Mouse (Mus musculus): ENCODE measurements at regions not wholly inside any gene's neighbourhood (a gene's known extent, or its start where the extent isn't known, plus 50 kb on each side); places are given as distances from the start of the nearest gene placed in this dataset.

- DNase-seq (ENCODE audit: extremely low spot score in 1 of 2, low spot score in 1 of 2) = no peak
Measured at GRCm38 (mm10) chr17:68057264-68057663, 53.3 kb upstream of the Arhgap28 start.

DNA sequence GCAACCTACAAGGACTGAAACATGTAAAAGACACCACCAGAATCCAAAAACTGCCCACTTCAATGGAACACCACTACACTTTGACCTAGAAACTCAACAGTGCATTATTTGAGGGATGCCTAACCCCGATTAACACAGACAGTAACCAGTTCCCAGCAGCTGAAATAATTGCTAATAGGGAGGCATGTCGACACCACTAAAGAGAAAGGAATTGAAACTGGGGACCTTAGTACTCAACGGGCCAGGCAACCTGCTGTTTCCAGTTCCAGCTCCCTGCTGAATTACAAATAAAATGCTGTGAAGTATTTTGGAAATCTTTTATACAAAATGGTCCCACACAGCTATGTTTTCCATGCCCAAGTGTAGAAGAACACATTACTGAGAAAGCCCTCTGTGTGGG lies 56.5 kb upstream of the Arhgap28 start:
- DNase-seq (ENCODE audit: extremely low spot score in 1 of 2, low spot score in 1 of 2) = no peak

DNA sequence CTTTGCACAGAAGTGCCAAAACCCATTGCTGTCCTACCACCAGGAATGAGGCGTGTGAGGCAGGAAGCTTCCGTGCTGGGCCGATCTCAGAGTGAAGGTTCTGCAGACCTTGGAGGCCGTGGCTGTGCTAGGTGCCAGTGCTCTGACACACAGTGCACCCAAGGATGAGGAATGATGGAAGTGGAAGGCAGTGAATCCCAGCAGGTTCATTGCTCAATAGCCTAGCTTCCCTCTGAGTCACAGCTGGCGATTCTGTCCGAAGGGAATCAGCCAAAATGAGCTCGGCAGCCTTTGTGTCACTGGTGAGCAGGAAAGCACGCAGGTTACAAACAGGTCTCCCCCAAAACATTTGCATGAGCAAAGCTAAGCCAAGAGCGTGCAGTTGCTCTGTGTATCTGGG lies 61.8 kb upstream of the Arhgap28 start:
- no peak for DNase-seq (ENCODE audit: extremely low spot score in 1 of 2, low spot score in 1 of 2)

DNA sequence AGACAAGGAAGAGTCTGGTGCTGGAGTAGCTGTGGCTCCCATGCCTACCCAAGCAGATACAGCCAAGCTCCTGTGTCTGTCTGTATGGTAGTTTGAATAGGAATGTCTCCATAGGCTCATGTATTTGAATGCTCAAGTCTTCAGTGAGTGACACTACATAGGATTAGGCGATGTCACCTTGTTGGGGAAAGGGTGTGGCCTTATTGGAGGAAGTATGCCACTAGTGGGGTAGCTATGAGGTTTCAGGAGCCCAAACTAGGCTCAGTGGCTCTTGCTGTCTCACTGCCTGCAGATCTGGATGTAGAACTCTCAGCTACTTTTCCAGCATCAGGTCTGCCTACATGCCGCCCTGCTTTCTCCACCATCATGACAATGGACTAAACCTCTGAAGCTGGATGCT lies 62.3 kb upstream of the Arhgap28 start:
- no peak for DNase-seq (ENCODE audit: extremely low spot score in 1 of 2, low spot score in 1 of 2)

DNA sequence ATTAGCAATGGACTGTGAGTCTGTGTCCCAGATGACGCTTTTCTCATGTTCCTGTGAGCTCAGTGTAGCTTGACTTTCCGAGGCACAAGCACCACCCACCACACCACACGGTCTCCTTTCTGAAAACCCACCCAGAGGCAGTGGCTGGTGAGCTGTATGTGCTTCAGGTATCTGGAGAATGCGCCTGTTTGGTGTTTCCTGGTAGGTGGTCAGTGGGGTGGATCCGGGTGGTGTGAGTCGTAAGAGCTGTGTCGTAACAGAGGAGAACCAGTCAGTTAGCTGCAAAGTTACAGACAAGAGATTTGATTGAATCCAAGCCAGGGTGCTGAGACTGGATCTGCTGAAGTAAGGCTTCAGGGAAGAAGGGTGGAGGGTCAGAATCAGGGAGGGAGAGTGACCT lies 65.1 kb upstream of the Arhgap28 start:
- DNase-seq (ENCODE audit: extremely low spot score in 1 of 2, low spot score in 1 of 2) = no peak

GRCm38 (mm10) chr17:68069484-68069883 lies 65.6 kb upstream of the Arhgap28 start:
- DNase-seq (ENCODE audit: extremely low spot score in 1 of 2, low spot score in 1 of 2) = no peak

DNA sequence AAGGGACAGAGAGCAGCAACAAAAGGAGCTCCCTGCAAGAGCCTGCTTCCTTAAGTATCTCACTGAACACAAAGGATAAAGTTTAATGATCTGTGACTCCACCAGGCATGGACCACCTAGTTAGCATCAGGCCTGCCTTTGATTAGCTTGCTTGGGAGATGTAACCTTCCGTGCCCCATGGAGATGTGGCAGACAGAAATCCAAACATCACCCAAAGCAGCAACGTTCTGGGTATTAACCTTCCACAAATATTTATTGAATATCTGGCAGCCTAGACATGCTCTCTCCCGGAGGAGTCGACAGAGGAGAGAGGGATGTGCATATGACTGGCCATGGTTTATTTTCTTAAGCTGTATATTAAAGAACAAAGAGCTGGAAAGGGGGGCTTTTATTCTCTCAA lies 67.6 kb upstream of the Arhgap28 start:
- DNase-seq (ENCODE audit: extremely low spot score in 1 of 2, low spot score in 1 of 2) = no peak

DNA sequence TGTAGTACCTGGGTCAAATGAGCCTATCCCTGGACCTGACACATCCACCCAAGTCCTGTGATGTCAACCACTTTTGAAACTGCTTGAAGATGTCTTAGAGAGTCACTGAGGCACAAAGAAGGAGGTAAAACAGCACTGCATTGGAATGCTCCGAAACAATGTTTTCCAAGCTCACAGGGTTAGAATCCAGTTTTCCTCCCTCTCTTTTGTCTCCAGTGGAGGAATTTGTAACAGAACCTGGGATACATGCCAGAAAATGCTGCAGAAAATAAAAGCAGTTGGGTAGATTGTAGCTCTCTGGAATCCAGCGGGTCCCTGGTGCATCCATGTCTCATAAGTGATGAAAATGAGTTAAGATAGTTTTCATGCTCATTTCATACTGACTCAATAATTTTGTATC lies 71.8 kb upstream of the Arhgap28 start:
- DNase-seq (ENCODE audit: extremely low spot score in 1 of 2, low spot score in 1 of 2) = peak in 1 of 2 experiments; percentile 51

GRCm38 (mm10) chr17:68078709-68079108 lies 74.8 kb upstream of the Arhgap28 start:
- no peak for DNase-seq (ENCODE audit: extremely low spot score in 1 of 2, low spot score in 1 of 2)

DNA sequence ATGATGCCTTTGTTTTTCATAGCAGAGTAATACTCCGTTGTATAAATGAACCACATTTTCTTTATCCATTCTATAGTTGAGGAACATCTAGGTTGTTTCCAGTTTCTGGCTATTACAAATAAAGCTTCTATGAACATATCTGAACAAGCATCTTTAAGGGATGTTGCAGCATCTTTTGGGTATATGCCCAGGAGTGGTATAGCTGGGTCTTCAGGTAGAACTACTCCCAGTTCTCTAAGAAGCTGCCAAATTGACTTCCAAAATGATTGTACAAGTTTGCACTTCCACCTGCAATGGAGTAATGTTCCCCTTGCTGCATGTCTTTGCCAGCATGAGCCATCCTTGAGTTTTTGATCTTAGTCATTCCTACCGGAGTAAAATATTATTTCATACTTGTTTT lies 80.5 kb upstream of the Arhgap28 start:
- no peak for DNase-seq (ENCODE audit: extremely low spot score in 1 of 2, low spot score in 1 of 2)

- DNase-seq (ENCODE audit: extremely low spot score in 1 of 2, low spot score in 1 of 2) = no peak
Measured at GRCm38 (mm10) chr17:68087149-68087548, 83.2 kb upstream of the Arhgap28 start.

DNA sequence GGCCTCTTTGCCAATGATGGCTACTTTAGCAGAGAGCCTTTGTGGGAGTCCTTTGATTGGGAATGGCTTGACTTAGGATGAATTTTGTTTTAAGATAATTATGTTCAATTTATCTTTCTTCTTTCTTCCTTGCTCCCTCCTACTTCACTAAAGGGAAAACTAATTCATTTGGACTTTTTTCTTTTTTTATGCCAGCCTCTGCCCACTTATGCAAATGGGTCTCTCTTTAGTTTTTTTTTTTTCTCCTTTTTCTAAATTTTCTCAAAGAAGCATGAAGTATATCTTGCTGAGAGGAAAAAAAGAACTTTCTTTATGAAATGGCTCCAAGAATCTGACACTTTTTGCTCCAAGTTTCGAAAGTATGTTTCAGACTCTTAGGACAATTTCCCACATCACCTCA lies 85.3 kb upstream of the Arhgap28 start:
- DNase-seq (ENCODE audit: extremely low spot score in 1 of 2, low spot score in 1 of 2) = peak in 1 of 2 experiments; percentile 37

DNA sequence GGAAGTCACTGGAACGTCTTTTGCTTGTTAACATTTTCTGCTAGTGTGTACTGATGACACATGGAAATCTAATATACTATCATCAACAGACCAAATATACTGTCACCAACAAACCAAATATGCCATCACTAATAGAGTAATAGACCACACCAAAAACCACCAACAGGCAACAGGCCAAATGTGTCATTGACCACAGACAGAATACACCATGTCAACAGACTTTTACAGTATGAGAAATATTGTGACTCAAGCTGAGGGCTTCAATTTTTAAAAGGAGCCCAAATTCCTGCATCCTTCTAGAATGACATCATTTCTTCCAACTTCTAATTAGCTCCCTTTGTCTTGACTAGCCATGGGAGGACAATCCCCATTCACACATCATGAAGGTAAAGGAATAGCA lies 85.9 kb upstream of the Arhgap28 start:
- DNase-seq (ENCODE audit: extremely low spot score in 1 of 2, low spot score in 1 of 2) = no peak

- no peak for DNase-seq (ENCODE audit: extremely low spot score in 1 of 2, low spot score in 1 of 2)
Measured at GRCm38 (mm10) chr17:68096982-68097381, 93.1 kb upstream of the Arhgap28 start.

DNA sequence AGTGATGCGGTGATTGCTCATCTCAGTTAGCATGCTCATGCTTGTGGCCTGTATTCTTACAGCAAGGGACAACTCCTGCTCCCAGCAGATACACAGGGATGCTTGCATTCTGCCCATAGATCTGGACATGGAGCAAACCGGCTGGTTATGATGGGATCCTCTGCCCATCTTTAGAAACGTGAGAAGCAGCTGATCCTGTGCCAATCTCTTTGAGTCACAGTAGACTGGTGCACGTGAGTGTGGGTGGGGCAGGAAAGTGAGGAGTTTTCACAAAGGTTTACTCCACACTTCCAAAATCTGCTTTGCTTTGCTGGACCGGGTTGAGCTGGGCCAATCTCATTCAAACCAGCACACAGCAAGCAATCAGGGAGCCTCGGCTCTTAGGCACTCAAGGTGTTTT lies 93.5 kb upstream of the Arhgap28 start:
- peak in 1 of 2 experiments; percentile 13 for DNase-seq (ENCODE audit: extremely low spot score in 1 of 2, low spot score in 1 of 2)

DNA sequence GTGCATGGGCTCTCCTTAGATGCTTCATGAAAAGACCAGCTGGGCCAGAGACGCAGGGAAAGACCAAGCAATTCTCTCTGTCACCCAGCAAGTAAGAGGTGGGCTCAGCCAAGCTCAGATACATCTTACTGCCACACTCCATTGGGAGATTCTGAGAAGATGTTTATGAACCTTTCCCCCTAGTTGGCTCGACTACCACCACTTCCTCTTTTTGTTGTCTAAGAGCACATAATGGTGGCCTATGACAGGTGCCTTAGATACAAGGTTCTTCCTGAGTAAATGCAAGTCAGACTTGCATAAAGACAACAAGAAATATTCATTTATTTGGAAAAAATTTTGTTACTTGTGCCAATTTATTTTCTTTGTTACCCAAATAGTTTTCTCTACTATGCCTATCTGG lies 96.2 kb upstream of the Arhgap28 start:
- DNase-seq (ENCODE audit: extremely low spot score in 1 of 2, low spot score in 1 of 2) = no peak

- DNase-seq (ENCODE audit: extremely low spot score in 1 of 2, low spot score in 1 of 2) = no peak
Measured at GRCm38 (mm10) chr17:68103346-68103745, 99.4 kb upstream of the Arhgap28 start.

- no peak for DNase-seq (ENCODE audit: extremely low spot score in 1 of 2, low spot score in 1 of 2)
Measured at GRCm38 (mm10) chr17:68106366-68106765, 102.4 kb upstream of the Arhgap28 start.

DNA sequence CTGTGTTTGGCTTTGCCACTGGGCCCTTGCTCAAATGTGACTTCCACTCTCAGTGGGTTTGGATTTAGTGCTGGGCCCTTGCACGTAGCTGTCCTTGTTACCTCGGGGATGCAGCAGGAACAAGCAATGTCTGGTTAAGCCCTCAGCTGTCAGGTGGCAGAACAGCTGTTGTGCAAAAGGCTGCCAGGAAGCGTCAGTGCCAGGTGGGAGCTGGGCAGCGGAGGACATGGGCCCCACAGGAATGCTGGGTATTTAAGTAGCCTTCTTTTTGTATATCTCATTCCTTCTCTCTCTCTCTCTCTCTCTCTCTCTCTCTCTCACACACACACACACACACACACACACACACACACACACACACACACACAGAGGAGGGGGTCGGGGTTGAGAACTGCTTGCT lies 104.0 kb upstream of the Arhgap28 start:
- DNase-seq (ENCODE audit: extremely low spot score in 1 of 2, low spot score in 1 of 2) = no peak

GRCm38 (mm10) chr17:68111834-68112473 lies 108.0 kb upstream of the Arhgap28 start:
- DNase-seq (ENCODE audit: extremely low spot score in 1 of 2, low spot score in 1 of 2) = no peak

DNA sequence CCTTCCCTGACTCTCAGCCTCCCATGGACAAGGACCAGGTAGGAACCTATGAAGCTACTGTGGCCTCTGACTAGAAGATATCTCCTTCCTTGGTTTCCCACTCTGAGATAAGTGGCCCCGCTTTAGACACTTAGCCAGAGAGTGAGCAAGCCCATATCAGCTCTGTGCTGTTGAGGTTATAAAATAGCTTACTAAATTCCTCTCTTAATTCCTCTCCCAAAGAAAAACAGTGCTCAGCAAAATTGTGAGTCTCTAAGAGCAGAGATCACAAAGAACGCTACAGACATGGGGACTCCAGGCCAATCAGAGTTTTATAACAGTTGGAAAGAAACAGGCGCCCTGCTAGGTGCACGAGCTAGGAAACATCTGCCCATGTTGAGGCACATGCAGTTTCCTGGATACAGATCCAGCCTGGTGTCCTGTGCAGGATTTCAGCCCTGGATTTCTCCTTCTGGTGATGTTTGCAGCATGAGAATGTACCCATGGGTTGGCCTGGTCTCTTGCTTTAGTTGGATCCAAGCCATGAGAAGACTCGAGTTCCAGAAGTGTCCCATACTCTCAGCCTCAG lies 108.9 kb upstream of the Arhgap28 start:
- DNase-seq (ENCODE audit: extremely low spot score in 1 of 2, low spot score in 1 of 2) = no peak

- no peak for DNase-seq (ENCODE audit: extremely low spot score in 1 of 2, low spot score in 1 of 2)
Measured at GRCm38 (mm10) chr17:68115599-68115998, 111.7 kb upstream of the Arhgap28 start.
